Mouse (Mus musculus) B cell, adult 62 days (primary cell): ENCODE measurements around the gene Trim60. TPM values are rescaled to one million over a fixed set of nuclear protein-coding genes. Genes with fewer than 3 reads are reported as not detected.

Experiments used
- total RNA-seq: library from RNA; stranded (reverse); gene quantifications from 4 replicates; pipeline ENCODE4 v1.2.4, GENCODE M21; 2023

Trim60 gene
- total RNA-seq: not detected in 4 replicates

GRCm38 (mm10) chr8:65018423-65018822 lies at the start of gene Trim60, which contains the start of gene Trim61:
Gene Trim60 (minus strand): TSS chr8:65018584.
Gene Trim61 (minus strand): TSS chr8:65018523.

DNA sequence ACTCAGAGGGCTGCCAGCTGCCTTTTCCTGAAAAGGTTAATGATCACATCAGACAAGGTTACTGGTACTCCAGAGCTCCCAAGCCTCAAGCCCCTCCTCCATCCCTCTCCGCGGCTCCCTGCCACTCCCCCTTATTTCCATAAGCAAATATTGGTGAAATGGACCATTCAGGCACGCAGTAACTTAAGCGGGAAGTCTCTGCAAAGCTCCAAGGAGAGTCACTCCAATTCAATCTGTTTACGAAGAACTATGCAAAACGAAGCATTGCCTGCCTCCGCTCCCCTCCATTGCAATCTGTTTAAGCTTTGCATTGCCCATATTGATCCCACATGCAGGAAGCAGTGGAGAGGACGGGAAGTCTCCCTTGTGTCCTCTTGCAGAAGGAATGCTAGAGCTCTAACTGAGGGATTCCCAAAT lies 18.7 kb upstream of the Trim60 start, which contains the start of gene Apela:
Apela (minus strand) TSS at position 220 of the 417 bp plus-strand sequence.

DNA sequence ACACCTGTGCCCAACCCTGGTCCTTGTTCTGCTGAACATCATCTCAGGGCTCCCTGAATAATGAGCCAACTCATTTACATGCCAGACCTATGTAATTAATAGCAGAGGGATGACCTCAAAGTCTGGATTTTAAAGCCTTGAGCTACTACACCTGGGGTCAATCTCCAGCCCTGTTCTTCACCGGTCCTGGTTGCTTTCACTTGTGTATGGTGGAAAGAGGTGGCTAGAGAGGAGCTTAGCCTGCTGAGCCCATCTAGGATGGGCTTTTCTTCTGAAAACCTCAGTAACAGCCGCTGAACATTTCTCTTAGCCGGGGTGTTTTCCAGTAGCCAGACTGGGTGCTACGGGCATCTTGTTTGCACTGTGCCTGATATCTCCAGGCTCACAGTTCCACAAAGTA lies 30.7 kb downstream of the Trim60 start, which contains the start of gene Trim75:
Trim75 (minus strand) TSS at position 101 of the 400 bp plus-strand sequence.

Other genes with a start within 250 kb of the Trim60 start
- 19.5 to 29.2 TPM (median 23.3 TPM) in 4 replicates for gene Klhl2, start 168.6 kb downstream of the Trim60 start, total RNA-seq
- 44.5 to 54.5 TPM (median 45.5 TPM) in 4 replicates for gene Tmem192, start 71.4 kb downstream of the Trim60 start, total RNA-seq
- not detected in 4 replicates for gene Trim75, start 30.8 kb downstream of the Trim60 start, total RNA-seq
- gene Trim61, start 61 bp downstream of the Trim60 start, total RNA-seq: not detected in 4 replicates
- gene Apela, start 18.8 kb upstream of the Trim60 start, total RNA-seq: not detected in 4 replicates
- not detected in 4 replicates for gene Gm10663, start 56.4 kb upstream of the Trim60 start, total RNA-seq
- not detected in 4 replicates for gene BC030870, start 111.0 kb upstream of the Trim60 start, total RNA-seq